Mouse (Mus musculus) intestine, postnatal 0 days (tissue): ENCODE data around the gene Mast4. TPM values are rescaled to one million over a fixed set of nuclear protein-coding genes. Genes with fewer than 3 reads are reported as not detected.

Experiments
- ATAC-seq: fragments of 200-750 bp; cut with Nextera tagmentation; 2 replicates; pipeline ENCODE4 v1.8.0; 2017; ENCODE audit warnings: mild to moderate bottlenecking, moderate TSS enrichment, moderate library complexity
- H3K27ac ChIP-seq: fragments of 300-500 bp; sonication (generic); 2 replicates; pipeline ENCODE4 v1.5.1; 2014; ENCODE audit warnings: mild to moderate bottlenecking, low read depth, low read length, moderate library complexity
- H3K27me3 ChIP-seq: fragments of 300-500 bp; sonication (generic); replicated peaks from 2 replicates; pipeline ENCODE4 v1.6.1; 2014; ENCODE audit warnings: low read length, mixed read lengths; ENCODE audit not compliant: control insufficient read depth, insufficient read depth
- H3K36me3 ChIP-seq: fragments of 300-500 bp; sonication (generic); 2 replicates; pipeline ENCODE4 v1.6.1; 2014; ENCODE audit warnings: mild to moderate bottlenecking, moderate library complexity; ENCODE audit not compliant: control insufficient read depth, insufficient read depth
- H3K4me1 ChIP-seq: fragments of 300-500 bp; sonication (generic); replicated peaks from 2 replicates; pipeline ENCODE4 v1.6.1; 2014; ENCODE audit warnings: antibody characterized with exemption, low read length, mixed read lengths; ENCODE audit not compliant: control insufficient read depth, insufficient read depth
- H3K4me2 ChIP-seq: fragments of 300-500 bp; sonication (generic); replicated peaks from 2 replicates; pipeline ENCODE4 v1.6.1; 2014; ENCODE audit warnings: low read depth, mild to moderate bottlenecking, moderate library complexity
- H3K4me3 ChIP-seq: fragments of 300-500 bp; sonication (generic); 2 replicates; pipeline ENCODE4 v1.5.1; 2014; ENCODE audit warnings: low read depth, low read length
- H3K9ac ChIP-seq: fragments of 300-500 bp; sonication (generic); 2 replicates; pipeline ENCODE4 v1.6.1; 2014; ENCODE audit warnings: mild to moderate bottlenecking, low read depth, low read length
- H3K9me3 ChIP-seq: fragments of 300-500 bp; sonication (generic); 2 replicates; pipeline ENCODE4 v1.6.1; 2016; ENCODE audit warnings: mixed run types; ENCODE audit not compliant: control insufficient read depth
- CTCF ChIP-seq: sonication (generic); IDR thresholded peaks from 2 replicates; pipeline ENCODE4 v1.5.1; 2016; ENCODE audit warnings: low read depth, mild to moderate bottlenecking, control low read depth, antibody characterized with exemption, moderate library complexity
- WGBS: fragments of 180-500 bp; shearing (Covaris S2); extraction: QIAGEN DNeasy Blood & Tissue Kit; methylation state at CpG from one replicate; pipeline ENCODE4 v1.1.7; 2014; 5-methylcytosine and 5-hydroxymethylcytosine counted together
- polyA plus RNA-seq: library from polyadenylated mRNA; unstranded; fragments of >200 nt; fragmentation: Nextera tagmentation; extraction: Ambion mirVana; gene quantifications from 2 replicates; pipeline ENCODE4 v1.2.1, GENCODE M21; 2015

Mast4 gene
- polyA plus RNA-seq, 1 experiment from 2014 or later, result 6.1 TPM

DNA sequence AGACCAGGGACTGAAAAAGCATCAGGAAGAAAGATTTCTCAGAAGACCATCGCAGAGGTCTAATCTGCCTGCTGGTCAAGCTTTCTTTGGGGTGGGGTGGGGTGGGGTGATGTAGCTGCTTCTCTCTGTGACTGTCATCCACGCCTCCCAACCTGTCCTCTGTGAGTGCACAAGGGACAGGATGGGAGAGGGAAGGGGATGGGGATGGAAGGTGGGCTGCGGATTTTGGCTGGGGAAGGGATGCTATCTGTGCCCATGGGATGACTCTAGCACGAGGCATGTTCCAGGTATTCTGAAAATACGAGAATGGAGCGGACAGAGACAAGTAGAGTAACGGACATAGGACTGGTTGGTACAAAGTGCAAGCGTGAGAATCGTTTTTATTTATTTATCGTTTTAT lies 572.1 kb downstream of the Mast4 start:
- no peak for TF ChIP-seq CTCF
- Histone ChIP-seq H3K4me2 (no peak overlapping the region), H3K36me3 (peaks cover 53% of the 10 kb centered on the region), H3K9ac (no peak overlapping the region), H3K27me3 (no peaks in the 10 kb centered on the region), H3K27ac (no peak overlapping the region), H3K9me3 (no peaks in the 10 kb centered on the region), H3K4me3 (no peak overlapping the region), H3K4me1 (no peaks in the 10 kb centered on the region)
- no peak for ATAC-seq
- 95% methylated on average over 10 of the region's 10 CpGs for WGBS

DNA sequence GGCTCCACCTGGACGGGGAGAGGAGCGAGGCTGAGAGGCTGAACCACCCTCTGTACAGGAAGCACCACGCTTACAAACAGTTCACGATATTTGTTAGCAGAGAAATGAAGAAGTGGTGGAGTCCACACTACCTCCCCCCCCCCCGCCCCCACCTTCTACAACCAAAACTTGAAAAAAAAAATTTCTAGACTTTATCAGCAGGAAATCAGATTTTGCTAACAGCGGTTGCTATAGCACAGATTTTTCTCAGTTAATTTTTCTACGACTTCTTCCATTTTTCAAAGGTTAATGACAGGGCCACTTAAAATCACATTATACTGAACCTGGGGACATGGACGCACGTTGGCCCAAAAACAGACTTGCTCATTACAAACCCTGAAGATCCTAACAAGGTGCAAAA lies 572.9 kb downstream of the Mast4 start:
- Histone ChIP-seq H3K36me3 (peaks cover 47% of the 10 kb centered on the region), H3K27me3 (no peaks in the 10 kb centered on the region), H3K9me3 (no peaks in the 10 kb centered on the region), H3K27ac (no peak overlapping the region), H3K4me1 (no peaks in the 10 kb centered on the region), H3K9ac (no peak overlapping the region), H3K4me2 (no peak overlapping the region), H3K4me3 (no peak overlapping the region)
- WGBS, result 84% methylated on average over 9 of the region's 9 CpGs
- no peak for TF ChIP-seq CTCF
- ATAC-seq, result no peak

DNA sequence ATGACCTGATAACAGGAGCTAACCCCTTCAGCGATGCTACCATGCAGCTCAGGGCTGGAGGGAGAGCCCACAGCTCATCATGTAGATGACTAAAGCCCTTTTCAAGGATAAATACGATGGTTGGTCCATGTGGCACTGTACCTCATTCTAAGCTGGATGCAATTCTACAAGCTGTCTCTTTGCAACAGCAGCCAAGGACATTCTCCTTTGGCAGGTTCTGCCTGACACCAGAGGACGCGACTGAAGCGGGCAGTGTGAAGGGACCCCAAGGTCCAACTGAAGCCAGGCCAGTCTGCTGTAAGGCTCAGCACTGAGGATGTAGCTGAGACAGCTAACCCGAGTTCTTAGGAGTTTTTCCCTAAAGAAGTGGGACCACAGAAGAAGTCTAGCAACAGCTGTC lies 576.3 kb downstream of the Mast4 start:
- Histone ChIP-seq H3K4me1 (no peaks in the 10 kb centered on the region), H3K27ac (no peak overlapping the region), H3K9me3 (no peaks in the 10 kb centered on the region), H3K9ac (no peak overlapping the region), H3K27me3 (no peaks in the 10 kb centered on the region), H3K4me3 (no peak overlapping the region), H3K4me2 (no peak overlapping the region), H3K36me3 (peaks cover 39% of the 10 kb centered on the region)
- WGBS, result 97% methylated on average over 6 of the region's 6 CpGs
- no peak for TF ChIP-seq CTCF
- no peak for ATAC-seq

DNA sequence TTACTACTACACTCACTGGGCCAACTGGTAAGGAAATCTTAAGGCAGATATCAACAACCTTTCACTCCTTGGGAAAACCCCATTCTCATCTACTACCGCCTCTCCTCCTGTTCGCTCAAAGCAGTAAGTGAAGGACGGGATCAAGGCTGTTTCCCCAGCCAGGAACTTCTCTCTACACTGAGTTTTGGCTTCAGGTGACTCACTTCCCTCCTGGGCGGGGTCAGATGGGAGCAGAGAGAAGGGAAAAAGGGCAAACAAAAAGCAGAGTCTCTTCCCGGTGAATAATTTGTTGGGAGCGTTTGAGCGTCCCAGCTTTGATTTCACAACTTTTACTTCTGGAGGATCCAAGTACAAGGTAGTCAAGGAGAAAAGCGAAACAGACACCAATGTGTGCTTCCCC lies 578.2 kb downstream of the Mast4 start:
- TF ChIP-seq CTCF, result no peak

DNA sequence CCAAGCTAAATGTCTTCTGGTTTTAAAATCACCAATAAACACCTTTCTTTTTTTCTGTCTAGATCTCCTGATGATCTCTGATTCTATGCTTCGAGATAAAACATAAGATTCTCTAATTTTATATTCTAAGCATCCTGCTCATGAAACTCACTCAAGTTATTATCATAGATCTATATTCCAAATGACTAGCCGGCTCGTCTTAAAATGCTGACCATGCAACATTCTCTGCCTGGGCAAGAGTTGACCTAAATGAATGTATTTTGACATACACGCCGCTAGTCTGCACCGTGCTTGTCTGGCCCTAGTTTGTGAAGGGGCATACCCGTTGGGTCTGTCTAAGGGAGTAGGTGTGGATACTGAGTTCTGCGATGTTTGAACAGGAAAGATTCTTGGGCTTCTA lies 579.2 kb downstream of the Mast4 start:
- no peak overlapping the region for H3K9ac ChIP-seq
- H3K4me3 ChIP-seq, result no peak overlapping the region
- no peak overlapping the region for H3K4me2 ChIP-seq
- no peak overlapping the region for H3K27ac ChIP-seq
- no peaks in the 10 kb centered on the region for H3K9me3 ChIP-seq
- H3K36me3 ChIP-seq, result peaks cover 53% of the 10 kb centered on the region
- TF ChIP-seq CTCF, result no peak
- ATAC-seq, result no peak
- no peaks in the 10 kb centered on the region for H3K27me3 ChIP-seq
- H3K4me1 ChIP-seq, result no peaks in the 10 kb centered on the region
- 95% methylated on average over 8 of the region's 8 CpGs for WGBS

More for the DNA sequence above, 578.2 kb downstream of the Mast4 start:
- ATAC-seq, result no peak
- Histone ChIP-seq H3K4me1 (no peaks in the 10 kb centered on the region), H3K27me3 (no peaks in the 10 kb centered on the region), H3K27ac (no peak overlapping the region), H3K9ac (no peak overlapping the region), H3K4me3 (no peak overlapping the region), H3K4me2 (no peak overlapping the region), H3K36me3 (peaks cover 51% of the 10 kb centered on the region), H3K9me3 (no peaks in the 10 kb centered on the region)
- WGBS, result 81% methylated on average over 8 of the region's 8 CpGs

DNA sequence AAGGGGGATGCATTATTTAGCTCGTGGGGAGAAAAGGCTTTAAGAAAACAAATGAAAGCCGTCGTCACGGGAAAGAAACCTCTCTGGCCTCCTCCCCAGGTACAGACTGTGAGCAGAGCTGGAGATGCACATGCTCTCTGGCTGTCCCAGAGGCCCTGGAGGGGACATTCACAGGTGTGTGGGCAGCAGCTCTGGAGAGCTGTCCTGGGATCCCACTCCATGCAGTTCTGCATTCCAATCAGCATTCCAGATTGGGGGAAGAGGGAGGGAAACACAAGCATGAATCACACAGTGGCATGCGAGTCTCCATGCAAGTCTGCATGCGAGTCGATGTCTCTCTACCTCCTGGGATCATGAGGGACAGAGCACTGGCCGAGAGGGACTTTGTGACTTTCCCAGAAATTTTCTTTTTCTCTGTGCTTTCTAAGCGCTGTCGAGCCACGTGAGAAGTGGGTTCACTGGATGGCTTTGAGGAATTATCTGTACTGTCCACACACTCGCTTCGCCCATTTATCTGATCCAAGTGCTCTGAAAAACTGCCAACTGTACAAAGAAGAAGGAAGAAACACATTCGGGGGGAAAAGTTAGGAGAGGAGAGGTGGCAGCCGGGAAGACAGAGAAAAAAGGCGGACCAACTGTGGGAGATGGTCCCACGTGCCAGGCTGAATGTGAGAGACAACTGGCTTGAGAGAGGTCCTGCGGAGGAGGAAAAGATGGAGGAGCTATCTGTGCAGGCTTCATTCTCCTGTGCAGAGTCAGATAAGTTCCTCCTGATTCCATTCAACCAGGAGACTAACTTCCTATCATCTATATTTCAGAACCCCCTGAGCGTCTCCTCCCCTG lies 580.4 kb downstream of the Mast4 start:
- no peak overlapping the region for H3K4me3 ChIP-seq
- 80% methylated on average over 19 of the region's 19 CpGs for WGBS
- no peaks in the 10 kb centered on the region for H3K4me1 ChIP-seq
- H3K36me3 ChIP-seq, result peaks cover 55% of the 10 kb centered on the region
- no peak for TF ChIP-seq CTCF
- H3K4me2 ChIP-seq, result no peak overlapping the region
- no peaks in the 10 kb centered on the region for H3K9me3 ChIP-seq
- no peak overlapping the region for H3K27ac ChIP-seq
- H3K9ac ChIP-seq, result no peak overlapping the region
- ATAC-seq, result no peak
- no peaks in the 10 kb centered on the region for H3K27me3 ChIP-seq

DNA sequence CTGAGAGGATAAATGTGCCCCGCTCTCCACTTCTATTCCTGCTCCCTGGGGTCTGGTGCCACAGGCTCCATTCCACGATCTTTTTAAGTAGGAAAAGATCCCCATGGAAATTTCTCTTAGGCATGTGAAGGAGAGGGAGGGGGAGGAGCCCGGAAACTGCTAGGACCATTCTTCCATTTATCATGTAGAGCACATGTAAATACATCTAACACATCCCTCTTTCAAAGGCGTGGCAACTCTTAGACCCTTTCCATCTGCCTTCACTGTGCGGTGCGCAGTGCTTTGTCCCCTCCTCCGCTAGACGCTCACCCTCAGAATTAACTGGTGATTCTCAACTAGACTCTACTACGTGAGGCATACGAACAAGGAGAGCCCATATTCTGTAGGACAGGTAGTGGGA lies 584.4 kb downstream of the Mast4 start:
- Histone ChIP-seq H3K4me3 (no peak overlapping the region), H3K27me3 (no peaks in the 10 kb centered on the region), H3K27ac (no peak overlapping the region), H3K4me2 (no peak overlapping the region), H3K4me1 (no peaks in the 10 kb centered on the region), H3K36me3 (peaks cover 35% of the 10 kb centered on the region), H3K9me3 (no peaks in the 10 kb centered on the region), H3K9ac (no peak overlapping the region)
- ATAC-seq, result no peak
- no peak for TF ChIP-seq CTCF
- 81% methylated on average over 10 of the region's 10 CpGs for WGBS
